Mouse (Mus musculus) embryonic facial prominence, embryonic 13.5 days (tissue): Measurements from ENCODE around the gene Htr2a. TPM values are rescaled to one million over a fixed set of nuclear protein-coding genes. Genes with fewer than 3 reads are reported as not detected.
A peak's percentile ranks its signal among the peaks of the same experiment; 100 is the strongest.

Experiments used
- ATAC-seq: fragments of 200-750 bp; cut with Nextera tagmentation; 2 replicates; pipeline ENCODE4 v1.8.0; 2017; ENCODE audit warnings: low read depth; ENCODE audit not compliant: insufficient number of reproducible peaks, insufficient read depth, low FRiP score, low TSS enrichment
- H3K27ac ChIP-seq: fragments of 300-500 bp; sonication (generic); 2 replicates; pipeline ENCODE4 v1.5.1; 2015; ENCODE audit warnings: moderate library complexity, mild to moderate bottlenecking, inconsistent platforms
- H3K27me3 ChIP-seq: fragments of 300-500 bp; sonication (generic); 2 replicates; pipeline ENCODE4 v1.6.1; 2015; ENCODE audit warnings: mild to moderate bottlenecking, inconsistent platforms
- H3K36me3 ChIP-seq: fragments of 300-500 bp; sonication (generic); 2 replicates; pipeline ENCODE4 v1.6.1; 2015; ENCODE audit warnings: mild to moderate bottlenecking, inconsistent platforms
- H3K4me1 ChIP-seq: fragments of 300-500 bp; sonication (generic); 2 replicates; pipeline ENCODE4 v1.6.1; 2015; ENCODE audit warnings: inconsistent platforms
- H3K4me2 ChIP-seq: fragments of 300-500 bp; sonication (generic); 2 replicates; pipeline ENCODE4 v1.6.1; 2015; ENCODE audit warnings: moderate library complexity, mild to moderate bottlenecking, inconsistent platforms
- H3K4me3 ChIP-seq: fragments of 300-500 bp; sonication (generic); 2 replicates; pipeline ENCODE4 v1.5.1; 2015; ENCODE audit warnings: mild to moderate bottlenecking, inconsistent platforms
- H3K9ac ChIP-seq: fragments of 300-500 bp; sonication (generic); 2 replicates; pipeline ENCODE4 v1.6.1; 2015; ENCODE audit warnings: mild to moderate bottlenecking, inconsistent platforms
- H3K9me3 ChIP-seq: fragments of 300-500 bp; sonication (generic); 2 replicates; pipeline ENCODE4 v1.6.1; 2016; ENCODE audit warnings: inconsistent platforms
- WGBS: fragments of 180-500 bp; shearing (Covaris S2); methylation state at CpG from one replicate; pipeline ENCODE4 v1.1.7; 2015; ENCODE audit warnings: mixed read lengths; 5-methylcytosine and 5-hydroxymethylcytosine counted together
- polyA plus RNA-seq: library from polyadenylated mRNA; unstranded; fragments of >200 nt; fragmentation: Nextera tagmentation; extraction: Ambion mirVana; gene quantifications from 2 replicates; pipeline ENCODE4 v1.2.1, GENCODE M21; 2015

Htr2a gene
- polyA plus RNA-seq = 0.39 and 0.67 TPM in 2 replicates

- Histone ChIP-seq H3K4me1 (peaks cover 18% of the 10 kb centered on the region), H3K9ac (peak within 1 kb of the TSS; percentile 62), H3K4me2 (peak within 1 kb of the TSS; percentile 77), H3K36me3 (no peaks in the 10 kb centered on the region), H3K27me3 (peaks cover 45% of the 10 kb centered on the region), H3K27ac (no peak within 1 kb of the TSS), H3K4me3 (peak within 1 kb of the TSS; percentile 42), H3K9me3 (no peaks in the 10 kb centered on the region)
- no peak for ATAC-seq
- under 1% methylated on average over 20 of the region's 20 CpGs for WGBS
These were observed at the start of gene Htr2a for GRCm38 (mm10) chr14:74640819-74641381. TSS of gene Htr2a (plus strand) at chr14:74640840.

- Histone ChIP-seq H3K27ac (no peak overlapping the region), H3K4me3 (no peak overlapping the region), H3K4me1 (no peaks in the 10 kb centered on the region), H3K36me3 (no peaks in the 10 kb centered on the region), H3K4me2 (no peak overlapping the region), H3K9me3 (no peaks in the 10 kb centered on the region), H3K27me3 (no peaks in the 10 kb centered on the region), H3K9ac (no peak overlapping the region; the same call in 1 of the 2 replicates)
- no peak for ATAC-seq
- WGBS = 68% methylated on average over 5 of the region's 5 CpGs
These were observed 39.1 kb upstream of the Htr2a start for GRCm38 (mm10) chr14:74601333-74602087.

GRCm38 (mm10) chr14:74602543-74602942, 38.1 kb upstream of the Htr2a start:
- no peaks in the 10 kb centered on the region for H3K9me3 ChIP-seq
- ATAC-seq = no peak
- no peaks in the 10 kb centered on the region for H3K27me3 ChIP-seq
- WGBS = 55% methylated on average over 7 of the region's 7 CpGs
- no peak overlapping the region for H3K9ac ChIP-seq
- no peaks in the 10 kb centered on the region for H3K4me1 ChIP-seq
- no peak overlapping the region for H3K4me2 ChIP-seq
- no peaks in the 10 kb centered on the region for H3K36me3 ChIP-seq
- no peak overlapping the region for H3K27ac ChIP-seq
- H3K4me3 ChIP-seq = no peak overlapping the region

GRCm38 (mm10) chr14:74603131-74603766, 37.4 kb upstream of the Htr2a start:
- ATAC-seq = no peak
- 73% methylated on average over 7 of the region's 7 CpGs for WGBS
- no peak overlapping the region for H3K4me2 ChIP-seq
- no peaks in the 10 kb centered on the region for H3K27me3 ChIP-seq
- no peak overlapping the region for H3K9ac ChIP-seq
- no peaks in the 10 kb centered on the region for H3K4me1 ChIP-seq
- no peaks in the 10 kb centered on the region for H3K9me3 ChIP-seq
- no peak overlapping the region for H3K4me3 ChIP-seq
- no peak overlapping the region for H3K27ac ChIP-seq
- no peaks in the 10 kb centered on the region for H3K36me3 ChIP-seq

- Histone ChIP-seq H3K4me1 (no peaks in the 10 kb centered on the region), H3K27me3 (no peaks in the 10 kb centered on the region), H3K27ac (no peak overlapping the region), H3K4me3 (no peak overlapping the region), H3K4me2 (no peak overlapping the region), H3K9ac (no peak overlapping the region), H3K9me3 (no peaks in the 10 kb centered on the region), H3K36me3 (no peaks in the 10 kb centered on the region)
- ATAC-seq = no peak
- WGBS = 81% methylated on average over 8 of the region's 8 CpGs
These were observed 29.3 kb upstream of the Htr2a start for GRCm38 (mm10) chr14:74611326-74611725.

- WGBS = 51% methylated on average over 4 of the region's 4 CpGs
- Histone ChIP-seq H3K27ac (no peak overlapping the region), H3K9ac (no peak overlapping the region), H3K4me2 (no peak overlapping the region), H3K4me1 (no peaks in the 10 kb centered on the region), H3K27me3 (no peaks in the 10 kb centered on the region), H3K4me3 (no peak overlapping the region), H3K9me3 (no peaks in the 10 kb centered on the region), H3K36me3 (no peaks in the 10 kb centered on the region)
- no peak for ATAC-seq
These were observed 21.8 kb upstream of the Htr2a start for GRCm38 (mm10) chr14:74618858-74619257.

GRCm38 (mm10) chr14:74638071-74638470, 2.6 kb upstream of the Htr2a start:
- no peak overlapping the region for H3K9ac ChIP-seq
- no peak overlapping the region for H3K4me3 ChIP-seq
- no peak for ATAC-seq
- no peaks in the 10 kb centered on the region for H3K9me3 ChIP-seq
- H3K4me1 ChIP-seq = peaks cover 15% of the 10 kb centered on the region
- H3K27ac ChIP-seq = no peak overlapping the region
- H3K36me3 ChIP-seq = no peaks in the 10 kb centered on the region
- WGBS = 71% methylated on average over 4 of the region's 4 CpGs
- no peak overlapping the region for H3K4me2 ChIP-seq
- peaks cover 42% of the 10 kb centered on the region for H3K27me3 ChIP-seq

- H3K4me2 ChIP-seq = peak overlapping the region; percentile 77
- H3K4me1 ChIP-seq = peaks cover 18% of the 10 kb centered on the region
- no peak for ATAC-seq
- H3K4me3 ChIP-seq = peak overlapping the region; percentile 42
- H3K36me3 ChIP-seq = no peaks in the 10 kb centered on the region
- no peaks in the 10 kb centered on the region for H3K9me3 ChIP-seq
- peaks cover 45% of the 10 kb centered on the region for H3K27me3 ChIP-seq
- 12% methylated on average over 17 of the region's 17 CpGs for WGBS
- H3K9ac ChIP-seq = peak overlapping the region; percentile 62; the same call in 1 of the 2 replicates
- no peak overlapping the region for H3K27ac ChIP-seq
These were observed 1.1 kb downstream of the Htr2a start for GRCm38 (mm10) chr14:74641668-74642230.

GRCm38 (mm10) chr14:74643296-74643695, 2.7 kb downstream of the Htr2a start:
- Histone ChIP-seq H3K4me3 (peak overlapping the region; percentile 11), H3K27me3 (peaks cover 45% of the 10 kb centered on the region), H3K9ac (no peak overlapping the region), H3K27ac (no peak overlapping the region), H3K4me1 (peaks cover 18% of the 10 kb centered on the region), H3K4me2 (peak overlapping the region; percentile 77), H3K36me3 (no peaks in the 10 kb centered on the region), H3K9me3 (no peaks in the 10 kb centered on the region)
- WGBS = under 1% methylated on average over 4 of the region's 4 CpGs
- no peak for ATAC-seq

GRCm38 (mm10) chr14:74646107-74646793, 5.6 kb downstream of the Htr2a start:
- Histone ChIP-seq H3K9ac (no peak overlapping the region), H3K9me3 (no peaks in the 10 kb centered on the region), H3K27me3 (peaks cover 21% of the 10 kb centered on the region), H3K4me1 (peaks cover 12% of the 10 kb centered on the region; the same call in 1 of the 2 replicates), H3K4me3 (no peak overlapping the region), H3K4me2 (no peak overlapping the region), H3K27ac (no peak overlapping the region), H3K36me3 (no peaks in the 10 kb centered on the region)
- ATAC-seq = no peak; the same call in 1 of the 2 replicates
- WGBS = 71% methylated on average over 11 of the region's 11 CpGs

- no peak overlapping the region for H3K4me2 ChIP-seq
- H3K9me3 ChIP-seq = no peaks in the 10 kb centered on the region
- WGBS = 79% methylated on average over 6 of the region's 6 CpGs
- no peaks in the 10 kb centered on the region for H3K27me3 ChIP-seq
- no peak overlapping the region for H3K4me3 ChIP-seq
- no peaks in the 10 kb centered on the region for H3K4me1 ChIP-seq
- no peak overlapping the region for H3K9ac ChIP-seq
- no peaks in the 10 kb centered on the region for H3K36me3 ChIP-seq
- H3K27ac ChIP-seq = no peak overlapping the region
- ATAC-seq = no peak
These were observed 9.4 kb downstream of the Htr2a start for GRCm38 (mm10) chr14:74650001-74650400.
